Mouse (Mus musculus) small intestine, adult 2 months (tissue): ENCODE results near the gene Pex10. TPM values are rescaled to one million over a fixed set of nuclear protein-coding genes. Genes with fewer than 3 reads are reported as not detected.
A peak's percentile ranks its signal among the peaks of the same experiment; 100 is the strongest.

Experiments
- H3K27ac ChIP-seq: fragments of 200-500 bp; 2 replicates; pipeline ENCODE4 v1.5.1; 2012; ENCODE audit warnings: low read depth, low read length, control low read depth, inconsistent platforms; ENCODE audit not compliant: insufficient read depth
- H3K27me3 ChIP-seq: fragments of 200-500 bp; 2 replicates; pipeline ENCODE4 v1.6.1; 2012; ENCODE audit warnings: mild to moderate bottlenecking, moderate library complexity, low read length, inconsistent platforms; ENCODE audit not compliant: control insufficient read depth, insufficient read depth
- H3K36me3 ChIP-seq: fragments of 200-500 bp; 2 replicates; pipeline ENCODE4 v1.6.1; 2012; ENCODE audit warnings: mild to moderate bottlenecking, low read length, control low read depth, inconsistent platforms; ENCODE audit not compliant: control insufficient read depth, insufficient read depth
- H3K4me1 ChIP-seq: fragments of 200-500 bp; 2 replicates; pipeline ENCODE4 v1.6.1; 2012; ENCODE audit warnings: low read length, inconsistent platforms, mixed read lengths; ENCODE audit not compliant: control insufficient read depth, insufficient read depth, insufficient read length
- H3K4me3 ChIP-seq: fragments of 200-500 bp; 2 replicates; pipeline ENCODE4 v1.5.1; 2012; ENCODE audit warnings: low read depth, mild to moderate bottlenecking, control low read depth, inconsistent platforms, low read length, moderate library complexity
- CTCF ChIP-seq: fragments of 200-500 bp; IDR thresholded peaks from 2 replicates; pipeline ENCODE4 v1.5.1; 2012; ENCODE audit warnings: low read depth, mild to moderate bottlenecking, control low read depth, inconsistent platforms, low read length, moderate library complexity, mixed read lengths; ENCODE audit not compliant: insufficient replicate concordance, insufficient read length; ENCODE audit errors: extremely low read depth
- POLR2A ChIP-seq: fragments of 200-500 bp; IDR thresholded peaks from 2 replicates; pipeline ENCODE4 v1.6.1; 2012; ENCODE audit warnings: low read depth, mild to moderate bottlenecking, control low read depth, inconsistent platforms, low read length, moderate library complexity
- WGBS: fragments of 180-500 bp; shearing (Covaris S2); methylation state at CpG from one replicate; pipeline ENCODE4 v1.1.7; 2018; 5-methylcytosine and 5-hydroxymethylcytosine counted together
- polyA plus RNA-seq: library from polyadenylated mRNA; depleted of rRNA; stranded (reverse); fragments of >200 nt; gene quantifications from 2 replicates; pipeline ENCODE4 v1.2.3, GENCODE M21; 2012

The Pex10 gene
- polyA plus RNA-seq, 1 experiment: 15.2 TPM

DNA sequence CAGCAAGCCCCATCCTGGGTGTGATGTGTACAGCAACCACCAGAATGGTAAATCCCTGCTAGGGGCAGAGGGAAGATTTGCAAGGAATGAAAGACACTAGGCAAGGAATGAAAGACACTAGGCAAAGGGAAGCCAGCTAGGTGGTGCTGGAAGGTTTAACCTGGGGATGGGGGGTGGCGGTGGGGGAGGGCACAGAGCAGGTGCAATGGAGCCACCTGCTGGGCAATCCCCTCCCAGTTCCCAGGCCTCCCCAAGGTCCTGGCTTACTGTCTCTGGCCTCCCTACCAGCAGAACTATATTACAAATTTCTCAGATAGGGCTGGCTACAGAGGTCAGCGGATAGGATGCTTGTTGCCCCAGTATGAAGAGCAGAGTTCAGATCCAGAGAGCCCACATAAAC, 2.3 kb upstream of the Pex10 start:
- H3K4me1 ChIP-seq: peaks cover 20% of the 10 kb centered on the region
- no peaks in the 10 kb centered on the region for H3K27me3 ChIP-seq
- no peaks in the 10 kb centered on the region for H3K36me3 ChIP-seq
- 22% methylated on average over 2 of the region's 2 CpGs for WGBS
- TF ChIP-seq CTCF (peak; percentile 55; the same call in 1 of the 2 replicates), POLR2A (no peak)
- peak overlapping the region; percentile 69 for H3K27ac ChIP-seq
- H3K4me3 ChIP-seq: no peak overlapping the region

DNA sequence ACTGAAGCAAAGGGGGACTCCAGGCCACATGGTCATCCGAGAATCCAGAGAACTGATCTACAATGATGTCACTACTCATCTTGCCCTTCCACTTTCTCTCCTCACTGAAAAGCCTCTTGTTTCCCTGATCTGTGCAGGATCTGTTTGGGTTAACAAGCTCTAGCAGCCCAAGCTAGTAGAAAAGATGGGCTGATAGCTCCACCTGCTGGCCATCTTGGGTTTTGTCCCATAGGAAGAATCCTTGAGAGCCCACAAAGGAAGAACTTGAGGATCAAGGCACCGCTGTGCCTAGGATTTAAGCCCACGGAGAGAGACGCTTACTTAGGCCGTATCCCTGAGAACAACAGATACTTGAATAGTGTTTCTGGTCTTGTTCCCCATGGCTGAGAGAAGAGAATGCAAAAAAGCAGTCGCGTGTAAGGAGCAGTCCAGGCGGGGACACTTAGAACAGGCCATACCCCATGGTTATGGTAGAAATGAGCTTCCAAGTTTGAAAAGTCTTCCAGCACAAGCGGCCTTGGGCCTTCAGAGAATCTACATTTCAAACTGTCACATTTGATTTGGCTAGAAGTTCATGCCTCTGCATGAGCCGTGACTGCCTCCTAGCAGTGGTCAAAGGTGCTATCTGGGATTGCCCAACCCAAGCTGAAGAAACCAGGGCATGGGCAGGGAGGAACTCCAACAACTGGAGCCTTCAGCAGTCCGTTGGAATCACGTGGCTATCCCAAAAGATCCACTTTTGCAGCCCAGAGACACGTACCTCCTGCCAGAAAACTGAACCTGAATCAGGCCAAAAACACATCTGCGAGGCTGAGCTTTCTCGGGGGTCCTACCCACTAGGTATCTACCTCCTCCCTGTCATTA, 614 bp upstream of the Pex10 start:
- TF ChIP-seq POLR2A (no peak), CTCF (peak; percentile 63; the same call in 1 of the 2 replicates)
- peaks cover 15% of the 10 kb centered on the region for H3K36me3 ChIP-seq
- under 1% methylated on average over 15 of the region's 15 CpGs for WGBS
- H3K27ac ChIP-seq: peak overlapping the region; percentile 62
- peaks cover 17% of the 10 kb centered on the region for H3K4me1 ChIP-seq
- peak overlapping the region; percentile 50 for H3K4me3 ChIP-seq
- no peaks in the 10 kb centered on the region for H3K27me3 ChIP-seq

DNA sequence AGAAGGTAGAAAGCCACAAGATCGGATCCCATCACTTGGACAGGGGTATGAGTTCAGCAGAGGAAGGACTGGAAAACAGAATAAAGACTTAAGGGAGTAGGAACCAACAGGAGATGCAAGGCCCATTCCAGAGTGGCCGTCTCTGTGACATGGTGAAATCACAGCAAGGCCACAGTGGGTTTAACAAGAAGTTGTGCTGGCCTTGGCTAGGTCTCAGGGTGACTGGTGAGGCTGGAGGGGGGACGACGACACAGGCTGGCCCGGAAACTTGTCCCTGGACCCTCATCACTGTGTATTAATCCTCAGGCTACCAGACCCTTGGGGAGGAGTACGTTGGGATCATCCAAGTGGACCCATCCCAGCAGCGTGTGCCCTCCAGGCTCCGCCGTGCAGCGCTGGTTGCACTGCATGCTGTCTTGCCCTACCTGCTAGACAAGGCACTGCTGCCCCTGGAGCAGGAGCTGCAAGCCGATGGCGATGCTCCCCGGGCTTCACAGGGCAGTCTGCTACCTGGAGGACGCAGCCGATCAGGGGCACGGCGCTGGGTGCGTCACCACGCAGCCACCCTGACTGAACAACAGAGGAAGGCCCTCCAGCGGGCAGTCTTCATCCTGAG, 1.6 kb downstream of the Pex10 start:
- TF ChIP-seq CTCF (no peak), POLR2A (no peak)
- Histone ChIP-seq H3K36me3 (peaks cover 33% of the 10 kb centered on the region), H3K4me3 (no peak overlapping the region), H3K27me3 (no peaks in the 10 kb centered on the region), H3K27ac (no peak overlapping the region), H3K4me1 (peaks cover 6% of the 10 kb centered on the region)
- 90% methylated on average over 20 of the region's 20 CpGs for WGBS

- Histone ChIP-seq H3K4me1 (peaks cover 6% of the 10 kb centered on the region), H3K27me3 (no peaks in the 10 kb centered on the region), H3K27ac (no peak overlapping the region), H3K4me3 (no peak overlapping the region), H3K36me3 (peaks cover 39% of the 10 kb centered on the region)
- WGBS: 82% methylated on average over 6 of the region's 6 CpGs
- no peak for TF ChIP-seq POLR2A
- no peak for TF ChIP-seq CTCF
These were observed 2.4 kb downstream of the Pex10 start for GRCm38 (mm10) chr4:155069191-155069590.

DNA sequence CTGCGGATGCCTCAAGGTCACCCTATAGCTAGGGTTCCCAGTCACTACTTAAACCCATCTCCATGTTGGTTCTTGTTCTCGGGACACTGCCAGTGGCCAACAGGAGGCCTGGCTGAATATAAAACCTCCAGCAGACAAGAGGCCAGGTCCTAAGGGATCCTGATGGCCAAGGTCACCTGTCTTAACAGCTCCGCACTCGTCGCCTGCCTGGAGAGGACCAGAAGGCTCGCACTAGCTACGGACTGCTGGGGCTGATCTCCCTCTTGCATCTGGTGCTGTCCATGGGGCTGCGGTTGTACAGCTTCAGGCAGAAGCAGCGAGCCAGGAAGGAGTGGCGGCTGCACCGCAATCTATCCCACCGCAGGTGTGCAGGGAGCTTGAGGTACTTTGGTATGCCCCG, 3.4 kb downstream of the Pex10 start:
- Histone ChIP-seq H3K27ac (no peak overlapping the region), H3K27me3 (no peaks in the 10 kb centered on the region), H3K4me3 (no peak overlapping the region), H3K4me1 (peaks cover 6% of the 10 kb centered on the region), H3K36me3 (peaks cover 47% of the 10 kb centered on the region)
- TF ChIP-seq CTCF: no peak
- 92% methylated on average over 13 of the region's 13 CpGs for WGBS

GRCm38 (mm10) chr4:155070921-155071320, 4.1 kb downstream of the Pex10 start:
- TF ChIP-seq POLR2A (no peak), CTCF (no peak)
- Histone ChIP-seq H3K4me1 (peaks cover 6% of the 10 kb centered on the region), H3K27ac (no peak overlapping the region), H3K4me3 (no peak overlapping the region), H3K27me3 (no peaks in the 10 kb centered on the region), H3K36me3 (peaks cover 55% of the 10 kb centered on the region)
- 63% methylated on average over 5 of the region's 5 CpGs for WGBS

DNA sequence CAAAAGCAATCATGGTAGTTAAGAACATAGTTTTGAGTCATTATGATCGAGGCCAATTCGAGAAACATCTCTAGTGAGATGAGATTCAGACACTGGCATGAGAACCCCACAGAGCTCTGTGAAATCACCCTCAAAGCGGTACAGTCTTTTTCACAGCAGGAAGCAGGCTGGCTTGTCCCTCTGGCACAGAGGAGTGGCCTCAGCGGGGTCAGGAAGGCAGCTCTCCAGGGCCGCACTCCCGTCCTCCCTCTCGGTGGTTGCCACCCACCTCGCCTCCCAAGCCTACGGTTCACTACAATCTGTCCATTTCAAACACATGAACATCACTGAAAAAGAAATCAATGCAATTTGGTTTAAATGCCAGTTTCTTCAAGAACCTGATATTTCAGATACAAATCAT, 7.6 kb downstream of the Pex10 start:
- 78% methylated on average over 9 of the region's 9 CpGs for WGBS

More for the DNA sequence above, 7.6 kb downstream of the Pex10 start:
- Histone ChIP-seq H3K4me3 (no peak overlapping the region), H3K27me3 (no peaks in the 10 kb centered on the region), H3K36me3 (peaks cover 77% of the 10 kb centered on the region), H3K27ac (no peak overlapping the region), H3K4me1 (no peaks in the 10 kb centered on the region)
- TF ChIP-seq CTCF (no peak), POLR2A (no peak)
